Mouse (Mus musculus) limb, embryonic 14.5 days (tissue): ENCODE data around the gene Fkbp1a. TPM values are rescaled to one million over a fixed set of nuclear protein-coding genes. Genes with fewer than 3 reads are reported as not detected.

Experiments used
- ATAC-seq: fragments of 200-750 bp; cut with Nextera tagmentation; 2 replicates; pipeline ENCODE4 v1.8.0; 2017; ENCODE audit warnings: low read depth, moderate number of reproducible peaks, moderate TSS enrichment; ENCODE audit not compliant: low FRiP score
- DNase-seq: peaks from one replicate; pipeline ENCODE4 v3.0.0-alpha.2; 2015; ENCODE audit warnings: low spot score
- H3K27ac ChIP-seq: fragments of 300-500 bp; sonication (generic); replicated peaks from 2 replicates; pipeline ENCODE4 v1.5.1; 2014; ENCODE audit warnings: low read depth, mild to moderate bottlenecking, low read length, moderate library complexity, mixed read lengths
- H3K27me3 ChIP-seq: fragments of 300-500 bp; sonication (generic); 2 replicates; pipeline ENCODE4 v1.6.1; 2014; ENCODE audit warnings: low read length, mixed read lengths; ENCODE audit not compliant: control insufficient read depth, insufficient read depth
- H3K36me3 ChIP-seq: fragments of 300-500 bp; sonication (generic); 2 replicates; pipeline ENCODE4 v1.6.1; 2014; ENCODE audit warnings: mild to moderate bottlenecking, low read length, moderate library complexity, mixed read lengths; ENCODE audit not compliant: control insufficient read depth, insufficient read depth
- H3K4me1 ChIP-seq: fragments of 300-500 bp; sonication (generic); 2 replicates; pipeline ENCODE4 v1.6.1; 2014; ENCODE audit warnings: antibody characterized with exemption, low read length, mixed read lengths; ENCODE audit not compliant: control insufficient read depth, insufficient read depth
- H3K4me2 ChIP-seq: fragments of 300-500 bp; sonication (generic); replicated peaks from 2 replicates; pipeline ENCODE4 v1.6.1; 2014; ENCODE audit warnings: low read depth, mild to moderate bottlenecking, low read length, moderate library complexity; ENCODE audit not compliant: severe bottlenecking
- H3K4me3 ChIP-seq: fragments of 300-500 bp; sonication (generic); replicated peaks from 2 replicates; pipeline ENCODE4 v1.5.1; 2014; ENCODE audit warnings: low read length
- H3K9ac ChIP-seq: fragments of 300-500 bp; sonication (generic); 2 replicates; pipeline ENCODE4 v1.6.1; 2014; ENCODE audit warnings: mild to moderate bottlenecking, low read depth, low read length, moderate library complexity; ENCODE audit not compliant: severe bottlenecking
- H3K9me3 ChIP-seq: fragments of 300-500 bp; sonication (generic); 2 replicates; pipeline ENCODE4 v1.6.1; 2016; ENCODE audit warnings: low read length; ENCODE audit not compliant: control insufficient read depth
- POLR2A ChIP-seq: fragments of 200-500 bp; IDR thresholded peaks from 2 replicates; pipeline ENCODE4 v1.8.0; 2012; ENCODE audit warnings: inconsistent platforms, mild to moderate bottlenecking, moderate library complexity, borderline replicate concordance; ENCODE audit not compliant: insufficient read depth, insufficient read length; ENCODE audit errors: extremely low read depth
- WGBS: fragments of 180-500 bp; shearing (Covaris S2); extraction: QIAGEN DNeasy Blood & Tissue Kit; methylation state at CpG from one replicate; pipeline ENCODE4 v1.1.7; 2014; 5-methylcytosine and 5-hydroxymethylcytosine counted together
- polyA plus RNA-seq, 2 experiments: library from polyadenylated mRNA; depleted of rRNA in 1 of 2; stranded (reverse) in 1 of 2; unstranded in 1 of 2; fragments of >200 nt; fragmentation: Nextera tagmentation in 1 of 2; extraction: Ambion mirVana in 1 of 2; gene quantifications; 2 replicates each; pipeline versions ENCODE4 v1.2.1 to v1.2.3; 2012 to 2014

Fkbp1a gene
- polyA plus RNA-seq, 2 experiments, result 213 to 562 TPM

- Histone ChIP-seq H3K4me3 (no peak overlapping the region), H3K36me3 (no peaks in the 10 kb centered on the region), H3K9ac (no peak overlapping the region), H3K4me2 (no peak overlapping the region), H3K4me1 (peaks cover 3% of the 10 kb centered on the region; the same call in 1 of the 2 replicates), H3K27me3 (no peaks in the 10 kb centered on the region), H3K9me3 (no peaks in the 10 kb centered on the region), H3K27ac (no peak overlapping the region)
- DNase-seq (no peak), ATAC-seq (no peak; the same call in 1 of the 2 replicates)
- no peak for TF ChIP-seq POLR2A
- 67% methylated on average over 5 of the region's 5 CpGs for WGBS
Measured at GRCm38 (mm10) chr2:151536618-151536974, 5.7 kb upstream of the Fkbp1a start.

GRCm38 (mm10) chr2:151538646-151539045, 3.6 kb upstream of the Fkbp1a start:
- 61% methylated on average over 4 of the region's 4 CpGs for WGBS
- no peak for TF ChIP-seq POLR2A
- Histone ChIP-seq H3K27me3 (no peaks in the 10 kb centered on the region), H3K9me3 (no peaks in the 10 kb centered on the region), H3K9ac (no peak overlapping the region), H3K4me2 (no peak overlapping the region), H3K27ac (no peak overlapping the region), H3K4me3 (no peak overlapping the region), H3K36me3 (no peaks in the 10 kb centered on the region), H3K4me1 (peaks cover 9% of the 10 kb centered on the region)
- ATAC-seq (no peak), DNase-seq (no peak)

GRCm38 (mm10) chr2:151543063-151543895, 996 bp downstream of the Fkbp1a start:
- Histone ChIP-seq H3K27ac (peak overlapping the region; percentile 86; the same call in 1 of the 2 replicates), H3K27me3 (no peaks in the 10 kb centered on the region)
- no peak for ATAC-seq

GRCm38 (mm10) chr2:151544673-151545072, 2.4 kb downstream of the Fkbp1a start:
- H3K4me3 ChIP-seq, result no peak overlapping the region
- no peak overlapping the region for H3K9ac ChIP-seq
- TF ChIP-seq POLR2A, result no peak
- 84% methylated on average over 6 of the region's 6 CpGs for WGBS
- H3K27ac ChIP-seq, result no peak overlapping the region
- H3K4me1 ChIP-seq, result peaks cover 21% of the 10 kb centered on the region
- H3K36me3 ChIP-seq, result peaks cover 40% of the 10 kb centered on the region
- H3K4me2 ChIP-seq, result peak overlapping the region; percentile 63; the same call in 1 of the 2 replicates
- no peaks in the 10 kb centered on the region for H3K9me3 ChIP-seq
- no peak for ATAC-seq
- no peak for DNase-seq
- no peaks in the 10 kb centered on the region for H3K27me3 ChIP-seq

More at GRCm38 (mm10) chr2:151543063-151543895, 996 bp downstream of the Fkbp1a start:
- no peaks in the 10 kb centered on the region for H3K9me3 ChIP-seq
- H3K4me3 ChIP-seq, result peak overlapping the region; percentile 96
- DNase-seq, result peak; percentile 58
- peaks cover 40% of the 10 kb centered on the region for H3K36me3 ChIP-seq
- no peak for TF ChIP-seq POLR2A
- H3K9ac ChIP-seq, result peak overlapping the region; percentile 91
- WGBS, result 1% methylated on average over 21 of the region's 21 CpGs
- peak overlapping the region; percentile 63 for H3K4me2 ChIP-seq
- peaks cover 21% of the 10 kb centered on the region for H3K4me1 ChIP-seq

GRCm38 (mm10) chr2:151546571-151546970, 4.3 kb downstream of the Fkbp1a start:
- Histone ChIP-seq H3K27me3 (no peaks in the 10 kb centered on the region), H3K27ac (no peak overlapping the region), H3K9ac (no peak overlapping the region), H3K36me3 (peaks cover 56% of the 10 kb centered on the region), H3K4me1 (peaks cover 18% of the 10 kb centered on the region), H3K9me3 (no peaks in the 10 kb centered on the region), H3K4me3 (no peak overlapping the region), H3K4me2 (no peak overlapping the region)
- no peak for TF ChIP-seq POLR2A
- WGBS, result 90% methylated on average over 4 of the region's 4 CpGs
- ATAC-seq (no peak), DNase-seq (no peak)
